Mouse (Mus musculus): ENCODE measurements at regions not wholly inside any gene's neighbourhood (a gene's known extent, or its start where the extent isn't known, plus 50 kb on each side); places are given as distances from the start of the nearest gene placed in this dataset.
A peak's percentile ranks its signal among the peaks of the same experiment; 100 is the strongest.
"Not testable (repeated sequence)": the region's sequence is repeated elsewhere in the genome, so short reads cannot be mapped to it uniquely, and the experiment has no call there.

- Histone ChIP-seq H3K4me1 (ENCODE audit: control insufficient read depth, insufficient read depth, low read length) (no peaks in the 10 kb centered on the region), H3K4me3 (ENCODE audit: insufficient read depth, low read length) (no peak overlapping the region), H3K27ac (ENCODE audit: insufficient read depth, low read length) (no peak overlapping the region)
- TF ChIP-seq POLR2A (IDR thresholded peaks at IDR 0.05; ENCODE audit: low read depth, low read length), result no peak
- TF ChIP-seq CTCF (IDR thresholded peaks at IDR 0.05; ENCODE audit: borderline replicate concordance, insufficient read depth, low read length), result no peak
Observed at GRCm38 (mm10) chr4:4509296-4509695, 283.9 kb downstream of the Impad1 start.

GRCm38 (mm10) chr4:4497199-4497598 lies 296.0 kb downstream of the Impad1 start:
- no peak overlapping the region for H3K4me3 ChIP-seq (ENCODE audit: insufficient read depth, low read length)
- H3K27ac ChIP-seq (ENCODE audit: insufficient read depth, low read length), result 0 out of 2 replicates have a peak overlapping the region, but pooled peaks have one; percentile 56
- no peaks in the 10 kb centered on the region for H3K4me1 ChIP-seq (ENCODE audit: control insufficient read depth, insufficient read depth, low read length)
- TF ChIP-seq POLR2A (IDR thresholded peaks at IDR 0.05; ENCODE audit: low read depth, low read length) (no peak), CTCF (IDR thresholded peaks at IDR 0.05; ENCODE audit: borderline replicate concordance, insufficient read depth, low read length) (no peak)

- Histone ChIP-seq H3K4me3 (ENCODE audit: insufficient read depth, low read length) (no peak overlapping the region), H3K4me1 (ENCODE audit: control insufficient read depth, insufficient read depth, low read length) (no peaks in the 10 kb centered on the region), H3K27ac (ENCODE audit: insufficient read depth, low read length) (no peak overlapping the region)
- TF ChIP-seq CTCF (IDR thresholded peaks at IDR 0.05; ENCODE audit: borderline replicate concordance, insufficient read depth, low read length), result no peak
- no peak for TF ChIP-seq POLR2A (IDR thresholded peaks at IDR 0.05; ENCODE audit: low read depth, low read length)
Observed at GRCm38 (mm10) chr4:4496181-4496580, 297.0 kb downstream of the Impad1 start.

GRCm38 (mm10) chr4:4465169-4465714 lies 327.9 kb downstream of the Impad1 start:
- Histone ChIP-seq H3K4me3 (ENCODE audit: insufficient read depth, low read length) (no peak overlapping the region), H3K4me1 (ENCODE audit: control insufficient read depth, insufficient read depth, low read length) (no peaks in the 10 kb centered on the region), H3K27ac (ENCODE audit: insufficient read depth, low read length) (no peak overlapping the region)
- TF ChIP-seq POLR2A (IDR thresholded peaks at IDR 0.05; ENCODE audit: low read depth, low read length) (no peak), CTCF (IDR thresholded peaks at IDR 0.05; ENCODE audit: borderline replicate concordance, insufficient read depth, low read length) (no peak)

GRCm38 (mm10) chr4:4464130-4464700 lies 328.9 kb downstream of the Impad1 start:
- TF ChIP-seq CTCF (IDR thresholded peaks at IDR 0.05; ENCODE audit: borderline replicate concordance, insufficient read depth, low read length) (no peak), POLR2A (IDR thresholded peaks at IDR 0.05; ENCODE audit: low read depth, low read length) (no peak)
- H3K4me3 ChIP-seq (ENCODE audit: insufficient read depth, low read length), result no peak overlapping the region
- no peak overlapping the region for H3K27ac ChIP-seq (ENCODE audit: insufficient read depth, low read length)
- H3K4me1 ChIP-seq (ENCODE audit: control insufficient read depth, insufficient read depth, low read length), result no peaks in the 10 kb centered on the region

- no peak overlapping the region for H3K4me3 ChIP-seq (ENCODE audit: insufficient read depth, low read length)
- TF ChIP-seq POLR2A (IDR thresholded peaks at IDR 0.05; ENCODE audit: low read depth, low read length) (no peak), CTCF (IDR thresholded peaks at IDR 0.05; ENCODE audit: borderline replicate concordance, insufficient read depth, low read length) (no peak)
- H3K27ac ChIP-seq (ENCODE audit: insufficient read depth, low read length), result no peak overlapping the region
- H3K4me1 ChIP-seq (ENCODE audit: control insufficient read depth, insufficient read depth, low read length), result no peaks in the 10 kb centered on the region
Observed at GRCm38 (mm10) chr4:4459258-4459657, 333.9 kb downstream of the Impad1 start.

- Histone ChIP-seq H3K27ac (ENCODE audit: insufficient read depth, low read length) (no peak overlapping the region), H3K4me3 (ENCODE audit: insufficient read depth, low read length) (no peak overlapping the region), H3K4me1 (ENCODE audit: control insufficient read depth, insufficient read depth, low read length) (no peaks in the 10 kb centered on the region)
- TF ChIP-seq POLR2A (IDR thresholded peaks at IDR 0.05; ENCODE audit: low read depth, low read length), result no peak
- no peak for TF ChIP-seq CTCF (IDR thresholded peaks at IDR 0.05; ENCODE audit: borderline replicate concordance, insufficient read depth, low read length)
Observed at GRCm38 (mm10) chr4:4450104-4450503, 343.1 kb downstream of the Impad1 start.

- no peak overlapping the region for H3K27ac ChIP-seq (ENCODE audit: insufficient read depth, low read length)
- no peaks in the 10 kb centered on the region for H3K4me1 ChIP-seq (ENCODE audit: control insufficient read depth, insufficient read depth, low read length)
- H3K4me3 ChIP-seq (ENCODE audit: insufficient read depth, low read length), result no peak overlapping the region
- TF ChIP-seq POLR2A (IDR thresholded peaks at IDR 0.05; ENCODE audit: low read depth, low read length) (no peak), CTCF (IDR thresholded peaks at IDR 0.05; ENCODE audit: borderline replicate concordance, insufficient read depth, low read length) (no peak)
Observed at GRCm38 (mm10) chr4:4442650-4443049, 350.5 kb downstream of the Impad1 start.

- H3K27ac ChIP-seq (ENCODE audit: insufficient read depth, low read length), result no peak overlapping the region
Observed at GRCm38 (mm10) chr4:4437559-4437958, 355.6 kb downstream of the Impad1 start.

GRCm38 (mm10) chr4:4424526-4424925 lies 347.2 kb upstream of the Sdr16c6 start:
- not testable (repeated sequence) for H3K4me3 ChIP-seq (ENCODE audit: insufficient read depth, low read length); H3K27ac ChIP-seq (ENCODE audit: insufficient read depth, low read length); H3K4me1 ChIP-seq (ENCODE audit: control insufficient read depth, insufficient read depth, low read length)

More at GRCm38 (mm10) chr4:4437559-4437958, 355.6 kb downstream of the Impad1 start:
- TF ChIP-seq POLR2A (IDR thresholded peaks at IDR 0.05; ENCODE audit: low read depth, low read length) (no peak), CTCF (IDR thresholded peaks at IDR 0.05; ENCODE audit: borderline replicate concordance, insufficient read depth, low read length) (no peak)
- no peaks in the 10 kb centered on the region for H3K4me1 ChIP-seq (ENCODE audit: control insufficient read depth, insufficient read depth, low read length)
- no peak overlapping the region for H3K4me3 ChIP-seq (ENCODE audit: insufficient read depth, low read length)

Data from embryonic fibroblast, embryonic 13.5 days (primary cell).